Mouse (Mus musculus) embryonic facial prominence, embryonic 11.5 days (tissue): ENCODE results near the gene Ube2l3. TPM values are rescaled to one million over a fixed set of nuclear protein-coding genes. Genes with fewer than 3 reads are reported as not detected.
"Not testable (repeated sequence)": the region's sequence is repeated elsewhere in the genome, so short reads cannot be mapped to it uniquely, and the experiment has no call there.

ENCODE experiments used
- ATAC-seq: fragments of 200-750 bp; cut with Nextera tagmentation; replicated peaks from 2 replicates; pipeline ENCODE4 v1.8.0; 2017; ENCODE audit warnings: low read depth; ENCODE audit not compliant: insufficient number of reproducible peaks, low FRiP score, low TSS enrichment
- DNase-seq: peaks from one replicate; pipeline ENCODE4 v3.0.0-alpha.2; 2015; ENCODE audit warnings: low spot score
- H3K27ac ChIP-seq: fragments of 300-500 bp; sonication (generic); replicated peaks from 2 replicates; pipeline ENCODE4 v1.5.1; 2014; ENCODE audit warnings: mild to moderate bottlenecking, low read depth, low read length, control low read depth
- H3K27me3 ChIP-seq: fragments of 300-500 bp; sonication (generic); 2 replicates; pipeline ENCODE4 v1.6.1; 2014; ENCODE audit warnings: mild to moderate bottlenecking, low read length, moderate library complexity, mixed read lengths; ENCODE audit not compliant: control insufficient read depth, insufficient read depth
- H3K36me3 ChIP-seq: fragments of 300-500 bp; sonication (generic); replicated peaks from 2 replicates; pipeline ENCODE4 v1.6.1; 2014; ENCODE audit warnings: low read depth, mild to moderate bottlenecking, low read length, moderate library complexity, mixed read lengths; ENCODE audit not compliant: control insufficient read depth, insufficient read depth
- H3K4me1 ChIP-seq: fragments of 300-500 bp; sonication (generic); 2 replicates; pipeline ENCODE4 v1.6.1; 2014; ENCODE audit warnings: low read length, mixed read lengths; ENCODE audit not compliant: control insufficient read depth, insufficient read depth
- H3K4me2 ChIP-seq: fragments of 300-500 bp; sonication (generic); 2 replicates; pipeline ENCODE4 v1.6.1; 2014; ENCODE audit warnings: low read depth, mild to moderate bottlenecking, control low read depth, low read length, moderate library complexity
- H3K4me3 ChIP-seq: fragments of 300-500 bp; sonication (generic); 2 replicates; pipeline ENCODE4 v1.5.1; 2014; ENCODE audit warnings: low read depth, low read length, control low read depth
- H3K9ac ChIP-seq: fragments of 300-500 bp; sonication (generic); replicated peaks from 2 replicates; pipeline ENCODE4 v1.6.1; 2014; ENCODE audit warnings: mild to moderate bottlenecking, control low read depth, low read length
- H3K9me3 ChIP-seq: fragments of 300-500 bp; sonication (generic); replicated peaks from 2 replicates; pipeline ENCODE4 v1.6.1; 2016; ENCODE audit warnings: mild to moderate bottlenecking, low read length, inconsistent platforms, mixed read lengths; ENCODE audit not compliant: control insufficient read depth
- WGBS: fragments of 180-500 bp; shearing (Covaris S2); extraction: QIAGEN DNeasy Blood & Tissue Kit; methylation state at CpG from one replicate; pipeline ENCODE4 v1.1.7; 2014; 5-methylcytosine and 5-hydroxymethylcytosine counted together
- polyA plus RNA-seq: library from polyadenylated mRNA; unstranded; fragments of >200 nt; fragmentation: Nextera tagmentation; extraction: Ambion mirVana; gene quantifications from 2 replicates; pipeline ENCODE4 v1.2.1, GENCODE M21; 2014

Ube2l3 gene
- polyA plus RNA-seq, 1 experiment from 2014 or later = 458 TPM

GRCm38 (mm10) chr16:17179706-17180105 lies 22.7 kb downstream of the Ube2l3 start:
- Histone ChIP-seq H3K36me3 (peaks cover 2% of the 10 kb centered on the region; the same call in 1 of the 2 replicates), H3K4me2 (no peak overlapping the region), H3K4me3 (no peak overlapping the region), H3K9me3 (no peaks in the 10 kb centered on the region), H3K4me1 (no peaks in the 10 kb centered on the region), H3K9ac (no peak overlapping the region), H3K27ac (no peak overlapping the region), H3K27me3 (no peaks in the 10 kb centered on the region)
- WGBS = 90% methylated on average over 3 of the region's 3 CpGs
- DNase-seq (no peak), ATAC-seq (no peak)

DNA sequence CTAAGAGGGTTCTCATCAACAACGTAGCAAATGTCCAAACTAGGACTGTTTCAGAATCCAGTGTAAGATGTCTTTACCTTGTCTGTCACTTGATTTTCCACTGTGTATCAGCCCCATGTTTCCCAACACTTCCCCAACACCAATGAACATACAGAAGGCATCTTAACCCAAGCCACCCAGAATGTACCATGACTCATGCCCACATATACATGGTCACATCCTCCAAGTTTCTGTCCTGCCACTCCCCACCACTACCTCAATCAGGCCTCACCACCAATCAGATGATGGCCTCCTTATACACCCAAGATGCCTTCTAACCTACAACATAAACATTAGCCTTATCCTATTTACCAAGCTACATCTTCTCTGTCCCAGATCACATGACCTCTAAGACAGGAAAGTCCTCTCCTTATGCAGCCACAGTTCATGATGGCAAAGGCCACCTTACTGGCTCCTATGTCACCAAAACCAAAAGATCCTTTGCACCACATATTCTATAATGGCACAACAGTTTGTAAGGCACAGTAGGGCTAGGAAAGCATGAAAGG lies 24.8 kb downstream of the Ube2l3 start:
- H3K4me2 ChIP-seq = no peak overlapping the region
- no peak for ATAC-seq
- H3K4me1 ChIP-seq = no peaks in the 10 kb centered on the region
- no peaks in the 10 kb centered on the region for H3K9me3 ChIP-seq
- peaks cover 5% of the 10 kb centered on the region; the same call in 1 of the 2 replicates for H3K36me3 ChIP-seq
- H3K27me3 ChIP-seq = no peaks in the 10 kb centered on the region
- no peak overlapping the region for H3K4me3 ChIP-seq
- no peak for DNase-seq
- H3K27ac ChIP-seq = no peak overlapping the region
- WGBS = 91% methylated on average over 1 of the region's 1 CpGs
- H3K9ac ChIP-seq = no peak overlapping the region

DNA sequence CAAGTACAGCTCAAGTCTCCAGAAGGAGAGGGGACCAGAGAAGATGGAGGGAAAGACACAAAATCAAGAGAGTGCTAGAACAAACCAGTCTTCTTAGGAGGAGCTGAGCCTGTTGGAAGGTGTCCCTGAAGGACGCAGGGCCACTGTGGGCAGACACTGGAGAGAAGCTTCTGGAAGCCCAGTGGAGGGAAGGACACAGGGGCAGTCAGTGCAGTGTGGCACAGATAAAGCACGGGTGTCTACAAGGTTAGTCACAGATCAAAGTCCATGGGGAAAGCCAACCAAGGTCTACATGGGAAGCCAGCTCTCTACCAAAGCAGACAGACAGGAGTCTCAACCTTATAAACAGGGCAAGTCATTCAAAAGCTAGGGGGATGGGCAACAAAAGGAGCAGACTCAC lies 26.7 kb downstream of the Ube2l3 start:
- Histone ChIP-seq H3K4me1 (no peaks in the 10 kb centered on the region), H3K4me3 (no peak overlapping the region), H3K9ac (no peak overlapping the region), H3K4me2 (no peak overlapping the region), H3K36me3 (peaks cover 5% of the 10 kb centered on the region; the same call in 1 of the 2 replicates), H3K27me3 (no peaks in the 10 kb centered on the region), H3K9me3 (no peaks in the 10 kb centered on the region), H3K27ac (no peak overlapping the region)
- DNase-seq (no peak), ATAC-seq (no peak)
- WGBS = 86% methylated on average over 2 of the region's 2 CpGs

- Histone ChIP-seq H3K36me3 (no peaks in the 10 kb centered on the region), H3K4me1 (no peaks in the 10 kb centered on the region), H3K27me3 (no peaks in the 10 kb centered on the region), H3K4me2 (no peak overlapping the region), H3K9ac (no peak overlapping the region), H3K9me3 (no peaks in the 10 kb centered on the region), H3K27ac (no peak overlapping the region), H3K4me3 (no peak overlapping the region)
- ATAC-seq = no peak
- WGBS = 87% methylated on average over 5 of the region's 5 CpGs
- DNase-seq = no peak
Measured at GRCm38 (mm10) chr16:17168049-17168448, 34.4 kb downstream of the Ube2l3 start.

DNA sequence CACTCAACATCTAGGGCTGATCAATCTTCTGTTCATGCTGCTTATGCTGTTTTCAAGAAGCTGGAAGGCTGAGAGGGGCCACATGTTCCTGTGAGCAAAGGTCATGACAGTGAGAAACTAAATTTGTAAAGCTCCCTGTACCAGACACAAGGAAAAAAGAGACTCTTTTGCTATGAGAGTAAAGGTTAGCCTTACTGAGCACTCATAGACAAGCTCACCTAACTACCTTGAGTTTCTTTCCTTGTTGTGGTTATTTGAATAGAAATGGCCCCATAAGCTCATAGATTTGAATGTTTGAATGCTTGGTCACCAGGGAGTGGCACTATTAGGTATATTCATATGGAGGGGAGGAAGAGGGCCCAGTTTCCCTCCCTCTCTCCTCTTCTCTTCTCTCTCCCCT lies 35.3 kb downstream of the Ube2l3 start:
- no peak overlapping the region for H3K4me2 ChIP-seq
- no peaks in the 10 kb centered on the region for H3K9me3 ChIP-seq
- H3K27me3 ChIP-seq = no peaks in the 10 kb centered on the region
- H3K27ac ChIP-seq = no peak overlapping the region
- H3K4me3 ChIP-seq = no peak overlapping the region
- H3K36me3 ChIP-seq = no peaks in the 10 kb centered on the region
- H3K4me1 ChIP-seq = no peaks in the 10 kb centered on the region
- H3K9ac ChIP-seq = no peak overlapping the region
- no peak for DNase-seq
- ATAC-seq = no peak

DNA sequence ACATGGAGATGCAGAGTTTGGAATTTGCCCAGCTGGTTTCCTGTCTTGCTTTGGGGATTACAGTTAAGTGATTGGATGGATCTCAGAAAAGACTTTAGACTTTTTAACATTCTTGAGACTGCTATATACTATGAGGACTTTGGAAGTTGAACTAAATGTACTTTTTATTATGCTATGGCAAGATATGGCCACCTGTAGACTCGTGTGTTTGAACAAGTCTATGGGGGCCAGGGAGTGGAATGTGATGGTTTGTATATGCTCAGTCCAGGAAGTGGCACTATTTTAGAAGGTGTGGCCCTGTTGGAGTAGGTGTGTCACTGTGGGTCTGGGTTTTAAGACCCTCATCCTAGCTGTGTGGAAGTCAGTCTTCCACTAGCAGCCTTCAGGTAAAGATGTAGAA lies 37.0 kb downstream of the Ube2l3 start:
- not testable (repeated sequence) for H3K9ac ChIP-seq, ATAC-seq, H3K27me3 ChIP-seq, DNase-seq, H3K36me3 ChIP-seq, H3K9me3 ChIP-seq, H3K4me2 ChIP-seq, H3K27ac ChIP-seq, H3K4me3 ChIP-seq, H3K4me1 ChIP-seq
- 93% methylated on average over 1 of the region's 1 CpGs for WGBS

- no peaks in the 10 kb centered on the region for H3K9me3 ChIP-seq
- no peaks in the 10 kb centered on the region for H3K27me3 ChIP-seq
- H3K4me2 ChIP-seq = no peak overlapping the region
- H3K4me3 ChIP-seq = no peak overlapping the region
- no peaks in the 10 kb centered on the region for H3K4me1 ChIP-seq
- no peak overlapping the region for H3K9ac ChIP-seq
- no peak overlapping the region for H3K27ac ChIP-seq
- 92% methylated on average over 2 of the region's 2 CpGs for WGBS
- ATAC-seq (no peak), DNase-seq (no peak)
- no peaks in the 10 kb centered on the region; the same call in none of the 2 replicates for H3K36me3 ChIP-seq
Measured at GRCm38 (mm10) chr16:17154346-17154745, 48.1 kb downstream of the Ube2l3 start.

GRCm38 (mm10) chr16:17151874-17152273 lies 50.6 kb downstream of the Ube2l3 start:
- no peaks in the 10 kb centered on the region; the same call in 1 of the 2 replicates for H3K36me3 ChIP-seq

More at GRCm38 (mm10) chr16:17151874-17152273, 50.6 kb downstream of the Ube2l3 start:
- no peak for DNase-seq
- no peak overlapping the region for H3K4me3 ChIP-seq
- WGBS = 94% methylated on average over 4 of the region's 4 CpGs
- H3K27ac ChIP-seq = no peak overlapping the region
- H3K27me3 ChIP-seq = peaks cover 3% of the 10 kb centered on the region; the same call in 1 of the 2 replicates
- H3K4me1 ChIP-seq = peaks cover 8% of the 10 kb centered on the region
- no peak overlapping the region for H3K4me2 ChIP-seq
- no peak for ATAC-seq
- no peak overlapping the region for H3K9ac ChIP-seq
- no peaks in the 10 kb centered on the region for H3K9me3 ChIP-seq
